Mouse (Mus musculus): ENCODE results near the gene Pnpla5. TPM values are rescaled to one million over a fixed set of nuclear protein-coding genes. Genes with fewer than 3 reads are reported as not detected.

The Pnpla5 gene
- not detected for polyA plus RNA-seq (2015; fragmentation: Illumina TruSeq; extraction: RNeasy Lipid Tissue Mini Kit (QIAGEN cat#74804); ENCODE audit: insufficient read depth, low replicate concordance)

DNA sequence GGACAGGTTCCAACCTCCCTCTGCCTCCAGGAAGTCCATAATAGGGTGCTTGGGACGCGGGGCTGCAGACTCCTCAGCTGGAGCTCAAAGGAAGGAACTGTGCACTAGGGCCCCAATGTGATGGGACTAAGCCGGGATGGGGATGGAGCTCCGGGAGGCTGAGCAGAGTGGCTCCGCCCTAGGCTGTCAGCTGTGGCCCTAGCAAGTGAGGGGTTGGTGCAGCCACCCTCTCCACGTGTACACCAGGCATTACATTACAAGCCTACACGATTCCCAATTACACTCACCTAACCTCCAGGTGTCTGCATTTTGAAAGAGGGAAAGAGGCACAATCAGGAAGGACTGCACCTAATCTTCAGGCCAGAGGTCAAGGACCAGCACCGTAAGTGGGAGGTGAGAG is at the start of gene Pnpla5:
Gene Pnpla5 (minus strand): TSS at position 101 of the 400 bp plus-strand sequence.

DNA sequence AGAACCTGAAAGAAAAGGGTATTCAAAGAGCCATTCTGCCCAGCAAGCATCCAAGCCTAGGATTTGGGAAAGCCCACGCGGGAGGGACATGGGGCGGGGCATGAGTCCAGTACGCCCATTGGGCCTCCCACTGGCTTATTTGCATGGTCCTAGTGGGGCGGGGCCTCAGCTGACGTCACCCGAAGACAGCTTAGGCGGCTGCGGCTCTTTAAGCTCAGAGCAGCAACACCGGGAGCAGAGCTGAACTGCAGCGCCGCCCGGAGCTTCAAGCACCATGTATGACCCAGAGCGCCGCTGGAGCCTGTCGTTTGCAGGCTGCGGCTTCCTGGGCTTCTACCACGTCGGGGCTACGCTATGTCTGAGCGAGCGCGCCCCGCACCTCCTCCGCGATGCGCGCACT is 44.6 kb upstream of the Pnpla5 start, which contains the start of gene Pnpla3:
Gene Pnpla3 (plus strand): TSS at position 238 of the 400 bp plus-strand sequence.

DNA sequence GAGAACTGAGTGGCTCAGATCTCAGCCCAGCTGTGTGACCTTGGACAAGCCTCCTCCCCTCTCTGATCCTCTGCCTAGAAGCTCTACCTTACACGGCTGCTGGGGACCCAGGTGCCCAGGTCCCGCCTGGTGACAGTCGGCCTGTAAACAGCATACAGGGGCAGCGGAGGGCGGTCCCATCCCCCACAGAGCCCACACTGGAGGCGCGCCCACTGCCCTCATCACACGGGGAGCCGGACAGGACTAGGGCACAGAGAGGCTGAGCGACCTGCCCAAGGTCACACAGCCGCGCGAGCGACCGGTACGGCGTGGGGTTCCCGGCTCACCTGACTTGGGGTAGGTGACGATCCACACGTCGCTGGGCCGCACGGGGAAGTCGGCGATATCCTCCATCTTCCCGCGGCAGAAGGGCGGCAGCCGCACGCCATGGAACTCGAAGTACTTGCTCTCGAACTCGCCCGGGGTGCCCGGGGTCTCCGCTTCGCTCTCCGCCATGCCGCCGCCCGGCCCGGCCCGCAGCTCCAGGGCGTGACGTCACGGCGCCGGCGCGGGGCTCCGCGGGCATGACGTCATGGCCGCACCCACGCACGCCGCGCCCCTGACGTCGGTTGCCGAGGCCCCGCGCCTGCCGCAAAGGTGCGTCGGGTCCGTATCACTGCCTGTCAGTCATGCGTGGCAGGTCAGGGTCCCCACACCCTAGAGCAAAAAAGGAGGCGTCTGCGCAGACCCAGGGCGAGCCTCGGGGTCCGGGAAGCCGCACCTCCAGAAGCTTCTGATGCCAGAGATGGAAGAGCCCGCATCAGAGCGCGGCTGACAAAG is 17.7 kb downstream of the Pnpla5 start, which contains the start of gene Sult4a1:
Gene Sult4a1 (minus strand): TSS at position 650 of the 819 bp plus-strand sequence.

DNA sequence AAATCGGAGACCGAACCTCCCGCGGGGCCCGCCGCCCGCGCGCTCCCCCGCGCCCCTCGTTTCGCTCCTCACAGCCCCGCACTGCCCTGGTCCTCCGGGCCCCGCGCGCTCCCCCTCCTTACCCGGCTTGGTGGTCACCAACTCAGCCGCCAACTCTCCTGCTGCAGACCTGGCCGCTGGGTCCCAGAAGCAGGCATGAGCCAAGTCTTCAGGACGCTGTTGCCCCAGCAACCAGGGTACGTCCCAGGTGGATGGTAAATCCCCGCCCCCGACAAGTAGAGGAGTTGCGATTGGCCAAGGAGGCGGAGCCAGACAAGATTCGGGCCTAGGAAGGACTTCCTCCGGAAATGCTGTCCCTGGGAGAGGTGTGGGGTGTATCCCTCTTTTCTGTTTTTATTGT is 57.8 kb downstream of the Pnpla5 start, which contains the start of gene Efcab6:
Gene Efcab6 (minus strand): TSS at position 240 of the 400 bp plus-strand sequence.

Other genes starting within 250 kb of the Pnpla5 start
- gene Efcab6, start 57.8 kb downstream of the Pnpla5 start, polyA plus RNA-seq (2015; fragmentation: Illumina TruSeq; extraction: RNeasy Lipid Tissue Mini Kit (QIAGEN cat#74804); ENCODE audit: insufficient read depth, low replicate concordance) = not detected
- gene Sult4a1, start 17.4 kb downstream of the Pnpla5 start, polyA plus RNA-seq (2015; fragmentation: Illumina TruSeq; extraction: RNeasy Lipid Tissue Mini Kit (QIAGEN cat#74804); ENCODE audit: insufficient read depth, low replicate concordance) = not detected
- 0.25 TPM for gene Pnpla3, start 44.7 kb upstream of the Pnpla5 start, polyA plus RNA-seq (2015; fragmentation: Illumina TruSeq; extraction: RNeasy Lipid Tissue Mini Kit (QIAGEN cat#74804); ENCODE audit: insufficient read depth, low replicate concordance)
- 77.2 TPM for gene Samm50, start 69.1 kb upstream of the Pnpla5 start, polyA plus RNA-seq (2015; fragmentation: Illumina TruSeq; extraction: RNeasy Lipid Tissue Mini Kit (QIAGEN cat#74804); ENCODE audit: insufficient read depth, low replicate concordance)
- 17.4 TPM for gene Parvb, start 108.9 kb upstream of the Pnpla5 start, polyA plus RNA-seq (2015; fragmentation: Illumina TruSeq; extraction: RNeasy Lipid Tissue Mini Kit (QIAGEN cat#74804); ENCODE audit: insufficient read depth, low replicate concordance)
- 120 TPM for gene Parvg, start 200.9 kb upstream of the Pnpla5 start, polyA plus RNA-seq (2015; fragmentation: Illumina TruSeq; extraction: RNeasy Lipid Tissue Mini Kit (QIAGEN cat#74804); ENCODE audit: insufficient read depth, low replicate concordance)